9 mouse cellular contexts compared by ENCODE assay signal in genomic region chr8:113635592-113636279, GRCm38 (mm10). TPM values are rescaled to one million over a fixed set of nuclear protein-coding genes. Genes with fewer than 3 reads are reported as not detected.
A peak's percentile ranks its signal among the peaks of the same experiment; 100 is the strongest.
DNase-seq lines count a peak whose midpoint lies in the region; ATAC-seq and TF ChIP-seq lines count a peak whose summit lies in the region.
"Had no signal": no experiment of that assay in that cellular context is flagged by ENCODE, and none has a peak within 500 bp of the region (broad histone marks: within the 10 kb centered on the region; RNA-seq: fewer than 3 reads in every experiment).

No protein-coding gene starts in this region.

- H3K4me1 ChIP-seq in embryonic fibroblast, embryonic 13.5 days (ENCODE audit: control insufficient read depth, insufficient read depth, low read length) = no peaks in the 10 kb centered on the region
- H3K4me1 ChIP-seq in midbrain, embryonic 11.5 days (ENCODE audit: control insufficient read depth, insufficient read depth, low read length) = peaks cover 9% of the 10 kb centered on the region

- H3K4me2 ChIP-seq in midbrain, embryonic 11.5 days = peak overlapping the region; percentile 93

- POLR2A ChIA-PET in Patski (lab: Charles Lee) = interaction anchor here (0.6 kb wide), 1 partner anchor 55 kb away, joined by 6 read pairs; no protein-coding TSS in a partner anchor

- no peaks in the 10 kb centered on the region for H3K9me3 ChIP-seq in midbrain, embryonic 11.5 days (ENCODE audit: control insufficient read depth, low read length)

- peak overlapping the region; percentile 74 for H3K9ac ChIP-seq in midbrain, embryonic 11.5 days (ENCODE audit: low read length)

- in situ Hi-C loops in Patski (cut with MboI; ENCODE audit: low pct_unique_long_range_greater_than_20kb) = no loop called here

- 1% methylated on average over 44 of the region's 44 CpGs for WGBS in midbrain, embryonic 11.5 days

- TF ChIP-seq CTCF in layer of hippocampus, adult 2 months (conservative IDR thresholded peaks at IDR 0.05) = no peak
- no peak for TF ChIP-seq CTCF in Patski (IDR thresholded peaks at IDR 0.05)
- no peak for TF ChIP-seq CTCF in embryonic fibroblast, embryonic 13.5 days (IDR thresholded peaks at IDR 0.05; ENCODE audit: borderline replicate concordance, insufficient read depth, low read length)

- peaks cover 7% of the 10 kb centered on the region; the same call in 1 of the 2 replicates for H3K36me3 ChIP-seq in midbrain, embryonic 11.5 days (ENCODE audit: control insufficient read depth, insufficient read depth, low read length)

- CTCF ChIA-PET in Patski (lab: Charles Lee) = no interaction called here

- no peak for DNase-seq in layer of hippocampus, adult 2 months (ENCODE audit: low spot score in 2 of 2)
- DNase-seq in layer of hippocampus, adult 11-12 months (ENCODE audit: low spot score) = no peak
- no peak for DNase-seq in Patski (ENCODE audit: low read depth, low spot score)
- peak; percentile 90 to 95 for DNase-seq in kidney, postnatal 4 days
- peak; percentile 100 for DNase-seq in midbrain, embryonic 11.5 days (ENCODE audit: low spot score, missing footprints)
- no peak for DNase-seq in yolk sac, embryonic 10.5 days (ENCODE audit: low spot score)
- no peak for DNase-seq in frontal cortex, postnatal 10 days (ENCODE audit: low spot score in 2 of 2)

- TF ChIP-seq POLR2A in embryonic fibroblast, embryonic 13.5 days (IDR thresholded peaks at IDR 0.05; ENCODE audit: low read depth, low read length) = peak; percentile 79

- peak; percentile 64 for ATAC-seq in Patski
- ATAC-seq in midbrain, embryonic 11.5 days (ENCODE audit: low FRiP score) = peak; percentile 78

- no peaks in the 10 kb centered on the region for H3K27me3 ChIP-seq in Patski
- no peaks in the 10 kb centered on the region for H3K27me3 ChIP-seq in midbrain, embryonic 11.5 days (ENCODE audit: control insufficient read depth, insufficient read depth, low read length)

- peak overlapping the region; percentile 99 for H3K27ac ChIP-seq in layer of hippocampus, adult 2 months
- H3K27ac ChIP-seq in embryonic fibroblast, embryonic 13.5 days (ENCODE audit: insufficient read depth, low read length) = peak overlapping the region; percentile 85
- H3K27ac ChIP-seq in midbrain, embryonic 11.5 days (ENCODE audit: low read depth, low read length) = peak overlapping the region; percentile 69; the same call in 1 of the 2 replicates

- peak overlapping the region; percentile 96 for H3K4me3 ChIP-seq in layer of hippocampus, adult 2 months
- H3K4me3 ChIP-seq in embryonic fibroblast, embryonic 13.5 days (ENCODE audit: insufficient read depth, low read length) = peak overlapping the region; percentile 66
- H3K4me3 ChIP-seq in midbrain, embryonic 11.5 days (ENCODE audit: low read depth, low read length) = peak overlapping the region; percentile 62

RNA-seq across cellular contexts. Expression of gene Mon1b, which starts 0.3 kb away (rescaled TPM):
- 10 to 100 TPM; 23.7 to 23.9 TPM for total RNA-seq in layer of hippocampus, adult 2 months (2021)
- 12.8 TPM for polyA plus RNA-seq in Patski (2021)
- 8.9 and 9.0 TPM in 2 replicates for polyA plus RNA-seq in embryonic fibroblast, embryonic 13.5 days (2011; ENCODE audit: insufficient read length, low read depth, missing spikeins)
- 10.9 and 11.2 TPM in 2 replicates for polyA plus RNA-seq in midbrain, embryonic 11.5 days (2014; fragmentation: Nextera tagmentation; extraction: Ambion mirVana)

RNA-seq across cellular contexts. Expression of gene Syce1l, which starts 7.3 kb away (rescaled TPM):
- under 1 TPM; 0.69 TPM for total RNA-seq in layer of hippocampus, adult 2 months (2021)
- polyA plus RNA-seq in Patski (2021) = not detected
- not detected in 2 replicates for polyA plus RNA-seq in embryonic fibroblast, embryonic 13.5 days (2011; ENCODE audit: insufficient read length, low read depth, missing spikeins)
- polyA plus RNA-seq in midbrain, embryonic 11.5 days (2014; fragmentation: Nextera tagmentation; extraction: Ambion mirVana) = 0.22 TPM in 1 of 2 replicates, not detected in the other
- polyA plus RNA-seq: gonadal fat pad, adult 2 months had no signal

Comparison
In these comparisons a context has a peak if more than half of its experiments do, and no peak if none do; other contexts are left out.
1. DNase-seq: peak in kidney, postnatal 4 days (2 of 2) and midbrain, embryonic 11.5 days (single experiment); none in layer of hippocampus, adult 2 months (0 of 2), layer of hippocampus, adult 11-12 months (single experiment), Patski (single experiment), yolk sac, embryonic 10.5 days (single experiment) and frontal cortex, postnatal 10 days (0 of 2).
2. Peak in every context shown above with its lines, with median percentiles within 50 percentile points of each other: H3K27ac ChIP-seq and H3K4me3 ChIP-seq.